Mouse (Mus musculus) yolk sac, embryonic 10.5 days (tissue): ENCODE data around the gene Adam23.

ENCODE experiments used
- DNase-seq: peaks from one replicate; pipeline ENCODE4 v3.0.0-alpha.2; 2017; ENCODE audit warnings: low spot score

The Adam23 gene

GRCm38 (mm10) chr1:63445656-63446046 is at the start of gene Adam23:
Gene Adam23, plus strand, starts transcription at chr1:63445891.
- peak; percentile 9 for DNase-seq

- no peak for DNase-seq
Measured at GRCm38 (mm10) chr1:63401130-63401529, 44.6 kb upstream of the Adam23 start.

- peak; percentile 5 for DNase-seq
Measured at GRCm38 (mm10) chr1:63403601-63404000, 42.1 kb upstream of the Adam23 start.

GRCm38 (mm10) chr1:63408344-63408743 is 37.3 kb upstream of the Adam23 start:
- DNase-seq: no peak

GRCm38 (mm10) chr1:63418491-63418890 is 27.2 kb upstream of the Adam23 start:
- DNase-seq: no peak

GRCm38 (mm10) chr1:63430668-63431067 is 15.0 kb upstream of the Adam23 start:
- DNase-seq: no peak

GRCm38 (mm10) chr1:63431166-63431565 is 14.5 kb upstream of the Adam23 start:
- DNase-seq: no peak

- DNase-seq: no peak
Measured at GRCm38 (mm10) chr1:63431842-63432241, 13.8 kb upstream of the Adam23 start.

- DNase-seq: peak; percentile 22
Measured at GRCm38 (mm10) chr1:63434052-63434451, 11.6 kb upstream of the Adam23 start.

- DNase-seq: no peak
Measured at GRCm38 (mm10) chr1:63437529-63437928, 8.2 kb upstream of the Adam23 start.

- no peak for DNase-seq
Measured at GRCm38 (mm10) chr1:63442186-63442585, 3.5 kb upstream of the Adam23 start.

- no peak for DNase-seq
Measured at GRCm38 (mm10) chr1:63442616-63443015, 3.1 kb upstream of the Adam23 start.

- DNase-seq: no peak
Measured at GRCm38 (mm10) chr1:63445149-63445609, 512 bp upstream of the Adam23 start.

- DNase-seq: peak; percentile 21
Measured at GRCm38 (mm10) chr1:63446047-63446704, 485 bp downstream of the Adam23 start.

- no peak for DNase-seq
Measured at GRCm38 (mm10) chr1:63446721-63447120, 1.0 kb downstream of the Adam23 start.

GRCm38 (mm10) chr1:63450091-63450490 is 4.4 kb downstream of the Adam23 start:
- DNase-seq: no peak

GRCm38 (mm10) chr1:63453332-63453887 is 7.7 kb downstream of the Adam23 start:
- DNase-seq: no peak

- DNase-seq: no peak
Measured at GRCm38 (mm10) chr1:63457801-63458519, 12.3 kb downstream of the Adam23 start.

GRCm38 (mm10) chr1:63459151-63459550 is 13.5 kb downstream of the Adam23 start:
- no peak for DNase-seq

- no peak for DNase-seq
Measured at GRCm38 (mm10) chr1:63459926-63460325, 14.2 kb downstream of the Adam23 start.

- DNase-seq: no peak
Measured at GRCm38 (mm10) chr1:63464441-63464840, 18.8 kb downstream of the Adam23 start.

- DNase-seq: no peak
Measured at GRCm38 (mm10) chr1:63473272-63473671, 27.6 kb downstream of the Adam23 start.

- no peak for DNase-seq
Measured at GRCm38 (mm10) chr1:63473696-63474095, 28.0 kb downstream of the Adam23 start.
